Mouse (Mus musculus) cerebellum, adult 2 months (tissue): ENCODE data around the gene Moap1. TPM values are rescaled to one million over a fixed set of nuclear protein-coding genes. Genes with fewer than 3 reads are reported as not detected.

Experiments used
- DNase-seq, 2 experiments: peaks; one replicate each; pipeline ENCODE4 v3.0.0; 2021
- H3K27ac ChIP-seq: fragments of 200-500 bp; 2 replicates; pipeline ENCODE4 v1.5.1; 2012; ENCODE audit warnings: low read length, control low read depth, inconsistent platforms; ENCODE audit not compliant: insufficient read depth
- H3K27me3 ChIP-seq: fragments of 200-500 bp; 2 replicates; pipeline ENCODE4 v1.6.1; 2012; ENCODE audit warnings: inconsistent platforms, mild to moderate bottlenecking, low read length, moderate library complexity; ENCODE audit not compliant: control insufficient read depth, insufficient read depth
- H3K4me1 ChIP-seq: fragments of 200-500 bp; 2 replicates; pipeline ENCODE4 v1.6.1; 2011; ENCODE audit warnings: low read length; ENCODE audit not compliant: control insufficient read depth, insufficient read depth
- H3K4me3 ChIP-seq: fragments of 200-500 bp; replicated peaks from 2 replicates; pipeline ENCODE3; 2011; ENCODE audit warnings: mild to moderate bottlenecking, low read depth, low read length, control low read depth; ENCODE audit not compliant: insufficient read depth
- CTCF ChIP-seq: fragments of 200-500 bp; IDR thresholded peaks from 2 replicates; pipeline ENCODE4 v1.5.1; 2011; ENCODE audit warnings: low read depth, mild to moderate bottlenecking, control low read depth, low read length, moderate library complexity, borderline replicate concordance; ENCODE audit not compliant: insufficient read depth
- POLR2A ChIP-seq: fragments of 200-500 bp; IDR thresholded peaks from 2 replicates; pipeline ENCODE4 v1.6.1; 2011; ENCODE audit warnings: low read length, control low read depth, borderline replicate concordance; ENCODE audit not compliant: insufficient read depth
- WGBS: fragments of 180-500 bp; shearing (Covaris S2); methylation state at CpG from one replicate; pipeline ENCODE4 v1.1.7; 2018; 5-methylcytosine and 5-hydroxymethylcytosine counted together
- polyA plus RNA-seq: library from polyadenylated mRNA; depleted of rRNA; stranded (reverse); fragments of >200 nt; gene quantifications from 2 replicates; pipeline ENCODE4 v1.2.3, GENCODE M21; 2012; rRNA removed

Gene Moap1
- polyA plus RNA-seq, 1 experiment: 11.9 TPM

DNA sequence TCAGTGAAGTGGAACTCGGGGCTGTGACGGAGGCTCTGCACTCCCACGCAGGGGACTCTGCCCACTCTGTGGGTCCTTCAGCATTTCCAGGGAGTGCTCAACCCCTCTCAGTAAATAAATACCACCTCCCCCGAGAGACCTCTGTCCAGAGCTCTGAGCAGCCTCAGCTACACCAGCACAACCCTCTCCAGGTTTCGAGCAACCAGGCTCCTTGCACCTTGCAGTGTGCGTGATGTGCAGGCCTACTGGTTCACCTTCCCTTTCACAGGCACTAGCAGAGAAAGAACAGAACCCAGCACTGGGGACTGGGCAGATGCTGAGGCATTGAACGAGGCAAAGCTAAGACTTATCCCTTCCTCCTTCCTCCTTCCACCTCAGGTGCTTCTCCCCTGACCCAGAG is 46.1 kb downstream of the Moap1 start:
- TF ChIP-seq POLR2A: no peak
- no peak for TF ChIP-seq CTCF

DNA sequence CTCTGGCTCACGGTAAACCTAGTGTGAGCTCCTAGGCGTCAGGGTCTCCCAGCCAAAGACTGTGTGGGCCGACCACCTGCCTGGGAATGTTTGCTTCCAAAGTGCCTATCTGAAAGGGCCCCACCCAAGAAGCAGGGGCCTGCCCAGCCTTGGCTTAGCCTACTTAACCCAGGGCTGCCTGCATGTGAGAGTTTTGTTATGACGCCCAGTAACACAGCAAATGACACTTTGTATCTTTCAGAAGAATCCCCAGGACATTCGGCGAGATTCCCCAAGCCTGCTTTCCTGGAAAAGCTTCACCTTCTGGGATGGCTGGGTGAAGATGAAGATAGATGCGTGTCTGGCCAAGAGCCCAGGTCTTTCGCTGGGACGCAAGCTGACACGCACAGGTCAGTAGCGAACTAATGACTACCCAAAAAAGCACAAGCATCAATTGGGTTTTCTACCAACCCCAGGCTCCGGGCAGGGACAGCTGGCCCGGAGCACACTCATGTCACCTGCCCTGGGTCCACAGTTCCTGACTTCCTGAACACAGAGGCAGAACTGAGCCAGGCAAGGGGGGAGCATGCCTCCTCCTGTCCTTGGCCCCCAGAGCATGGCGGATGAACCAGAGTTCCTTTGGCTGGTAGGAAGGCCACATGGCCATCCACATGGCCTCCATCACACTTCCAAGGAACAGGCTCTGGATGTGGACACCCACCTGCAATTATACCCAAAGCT is 46.7 kb downstream of the Moap1 start:
- H3K27ac ChIP-seq: no peak overlapping the region

More for the DNA sequence above, 46.1 kb downstream of the Moap1 start:
- no peaks in the 10 kb centered on the region for H3K27me3 ChIP-seq
- WGBS: 82% methylated on average over 7 of the region's 7 CpGs
- H3K27ac ChIP-seq: no peak overlapping the region
- no peak for DNase-seq
- H3K4me1 ChIP-seq: peaks cover 68% of the 10 kb centered on the region
- H3K4me3 ChIP-seq: no peak overlapping the region

DNA sequence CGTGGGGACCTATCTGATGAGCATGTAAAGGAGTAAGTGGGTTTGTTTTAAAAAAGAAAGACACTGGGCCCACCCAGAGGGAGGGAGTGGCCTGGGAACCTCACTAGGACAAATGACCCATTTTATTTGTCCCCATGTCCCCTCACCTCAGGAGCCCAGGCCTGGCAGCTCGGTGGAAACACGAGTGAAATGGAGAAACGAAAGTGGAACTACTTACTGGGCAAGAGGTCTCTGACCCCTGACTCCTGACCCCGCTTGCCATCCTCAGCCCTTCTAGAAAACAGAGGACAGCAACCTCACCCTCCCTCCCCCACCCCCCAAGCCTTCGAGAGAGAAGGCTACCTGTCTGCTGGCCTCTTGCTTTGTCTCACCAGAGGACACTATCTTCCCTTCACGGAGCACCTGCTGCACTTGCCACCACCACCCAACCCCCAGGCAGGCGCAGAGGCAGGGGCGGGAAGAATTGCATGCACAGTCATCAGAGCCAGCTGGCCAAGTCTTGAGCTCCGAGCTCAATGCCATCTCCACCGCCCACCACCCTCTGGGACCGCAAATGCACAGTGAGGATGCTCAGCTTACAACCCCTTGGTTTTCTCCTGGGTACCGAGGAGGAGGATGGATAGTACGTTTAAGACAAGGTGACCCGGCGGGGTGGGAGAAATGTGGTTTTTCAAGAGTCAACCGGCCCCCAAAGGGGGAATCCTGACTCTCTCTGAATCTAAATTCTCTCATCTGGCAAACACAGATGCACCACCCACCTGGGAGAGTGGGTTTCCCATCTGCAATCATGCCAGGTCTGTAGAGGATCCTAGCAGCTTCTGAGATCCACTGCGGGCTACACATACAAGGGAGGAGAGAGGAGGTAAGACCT is 47.9 kb downstream of the Moap1 start:
- Histone ChIP-seq H3K27ac (no peak overlapping the region), H3K4me3 (no peak overlapping the region), H3K4me1 (peaks cover 74% of the 10 kb centered on the region), H3K27me3 (no peaks in the 10 kb centered on the region)
- 42% methylated on average over 18 of the region's 18 CpGs for WGBS
- TF ChIP-seq CTCF (no peak), POLR2A (no peak)
- no peak for DNase-seq

More for the DNA sequence above, 46.7 kb downstream of the Moap1 start:
- TF ChIP-seq CTCF (no peak), POLR2A (no peak)
- peak in 1 of 2 experiments; percentile 55 for DNase-seq
- Histone ChIP-seq H3K27me3 (no peaks in the 10 kb centered on the region), H3K4me1 (peaks cover 69% of the 10 kb centered on the region), H3K4me3 (no peak overlapping the region)
- WGBS: 29% methylated on average over 14 of the region's 14 CpGs

Other genes with a start within 250 kb of the Moap1 start
- gene Chga, start 188.7 kb downstream of the Moap1 start, polyA plus RNA-seq: 187 and 216 TPM in 2 replicates
- gene Itpk1, start 38.7 kb downstream of the Moap1 start, polyA plus RNA-seq: 64.9 and 67.6 TPM in 2 replicates
- 3.7 and 3.9 TPM in 2 replicates for gene Tmem251, start 101 bp upstream of the Moap1 start, polyA plus RNA-seq
- not detected in 2 replicates for gene Gm28051, start 14.1 kb upstream of the Moap1 start, polyA plus RNA-seq
- gene Gon7, start 14.1 kb upstream of the Moap1 start, polyA plus RNA-seq: 18.9 and 22.5 TPM in 2 replicates
- gene Ubr7, start 14.3 kb upstream of the Moap1 start, polyA plus RNA-seq: 24.3 and 25.5 TPM in 2 replicates
- gene Gm20604, start 15.0 kb upstream of the Moap1 start, polyA plus RNA-seq: 27.0 and 28.7 TPM in 2 replicates
- 12.8 and 13.8 TPM in 2 replicates for gene Btbd7, start 134.8 kb upstream of the Moap1 start, polyA plus RNA-seq
- not detected in 2 replicates for gene Cox8c, start 155.7 kb upstream of the Moap1 start, polyA plus RNA-seq
- 26.1 and 28.2 TPM in 2 replicates for gene Unc79, start 205.2 kb upstream of the Moap1 start, polyA plus RNA-seq